Mouse (Mus musculus): ENCODE measurements around the gene Supt3. TPM values are rescaled to one million over a fixed set of nuclear protein-coding genes. Genes with fewer than 3 reads are reported as not detected.

Gene Supt3
- polyA plus RNA-seq, 1 experiment = 8.9 TPM

DNA sequence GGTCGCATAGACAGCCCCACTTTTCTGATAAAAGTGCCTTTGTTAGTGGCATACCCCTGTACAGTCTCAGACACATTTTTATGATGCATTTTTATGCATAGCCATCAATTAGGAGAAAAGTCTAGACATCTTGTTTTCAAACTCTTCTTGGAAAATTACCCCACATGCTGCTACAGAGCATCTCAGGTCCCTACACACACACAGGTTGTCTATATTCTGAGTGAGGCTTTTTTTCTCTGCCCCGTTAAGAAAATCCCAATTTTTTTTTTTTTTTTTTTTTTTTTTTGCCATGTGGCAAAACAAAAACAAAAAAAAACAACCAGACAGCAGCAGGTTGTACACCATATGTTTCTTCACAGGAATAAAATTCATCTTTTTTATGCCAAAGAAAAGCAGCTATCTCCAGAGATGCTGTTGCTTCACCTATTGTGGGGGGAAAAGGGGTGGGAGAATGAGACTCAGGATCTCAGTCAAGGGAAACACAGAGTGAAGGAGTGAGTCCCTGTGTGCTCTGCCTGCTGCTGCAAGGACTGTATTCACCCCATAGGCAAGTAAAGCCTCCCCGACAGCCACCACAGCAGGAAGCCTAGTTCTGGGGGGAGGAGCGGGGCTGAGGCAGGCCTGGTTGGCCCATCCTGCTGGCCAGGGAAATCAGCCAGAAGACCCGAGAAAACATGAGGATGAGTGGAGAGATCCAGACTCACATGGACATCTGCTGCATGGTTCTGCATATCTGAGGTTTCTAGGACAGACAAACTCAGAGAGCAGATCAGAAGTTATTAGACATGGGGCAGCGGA is 281.8 kb downstream of the Supt3 start:
- TF ChIP-seq CTCF (IDR thresholded peaks at IDR 0.05; ENCODE audit: borderline replicate concordance, extremely low read depth, insufficient read depth, insufficient read length) (no peak), POLR2A (IDR thresholded peaks at IDR 0.05; ENCODE audit: borderline replicate concordance, extremely low read depth, insufficient read depth, insufficient read length, poor library complexity, severe bottlenecking) (no peak)
- DNase-seq (ENCODE audit: low read depth) = peak; percentile 33

DNA sequence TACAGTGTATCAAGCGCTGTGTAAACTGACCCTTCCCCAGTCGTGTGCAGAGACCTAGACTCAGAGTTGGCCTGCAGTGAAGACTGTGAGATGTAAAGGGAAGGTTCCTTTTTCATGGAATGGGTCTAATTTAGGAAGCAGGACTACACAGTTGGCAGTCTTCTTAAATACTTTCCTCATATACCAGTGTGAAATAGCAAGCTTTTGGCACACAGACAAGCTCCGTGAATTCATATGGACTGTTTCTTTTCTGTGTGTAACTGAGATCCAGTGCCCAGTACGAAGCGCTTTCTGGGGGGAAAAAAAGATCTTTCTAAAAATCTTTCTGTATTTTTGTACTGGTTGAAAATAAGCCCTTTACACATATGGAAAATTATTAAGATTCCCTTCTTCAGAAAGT is 286.8 kb downstream of the Supt3 start:
- peak; percentile 34 for DNase-seq (ENCODE audit: low read depth)
- TF ChIP-seq CTCF (IDR thresholded peaks at IDR 0.05; ENCODE audit: borderline replicate concordance, extremely low read depth, insufficient read depth, insufficient read length) = no peak
- no peak for TF ChIP-seq POLR2A (IDR thresholded peaks at IDR 0.05; ENCODE audit: borderline replicate concordance, extremely low read depth, insufficient read depth, insufficient read length, poor library complexity, severe bottlenecking)

DNA sequence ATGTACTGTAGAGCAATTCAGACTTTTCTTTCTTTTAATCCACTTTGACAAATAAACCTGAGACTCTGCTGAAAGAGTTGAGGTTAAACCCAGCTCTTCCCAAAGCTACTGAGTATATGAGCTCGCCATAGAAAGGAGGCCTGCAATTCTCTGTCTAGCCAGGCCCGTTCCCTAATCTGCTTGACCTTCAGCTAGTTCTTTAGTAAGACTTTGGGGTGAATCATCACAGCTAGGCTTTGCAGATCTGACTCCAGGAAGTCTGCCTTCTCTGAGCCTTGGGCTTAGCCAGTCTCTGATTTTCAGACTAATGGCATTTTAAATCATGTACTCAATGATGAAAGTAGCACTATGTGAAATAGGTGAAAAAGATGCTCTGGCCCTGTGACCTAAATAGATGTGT is 288.5 kb downstream of the Supt3 start:
- TF ChIP-seq POLR2A (IDR thresholded peaks at IDR 0.05; ENCODE audit: borderline replicate concordance, extremely low read depth, insufficient read depth, insufficient read length, poor library complexity, severe bottlenecking) (no peak), CTCF (IDR thresholded peaks at IDR 0.05; ENCODE audit: borderline replicate concordance, extremely low read depth, insufficient read depth, insufficient read length) (no peak)
- DNase-seq (ENCODE audit: low read depth) = no peak

DNA sequence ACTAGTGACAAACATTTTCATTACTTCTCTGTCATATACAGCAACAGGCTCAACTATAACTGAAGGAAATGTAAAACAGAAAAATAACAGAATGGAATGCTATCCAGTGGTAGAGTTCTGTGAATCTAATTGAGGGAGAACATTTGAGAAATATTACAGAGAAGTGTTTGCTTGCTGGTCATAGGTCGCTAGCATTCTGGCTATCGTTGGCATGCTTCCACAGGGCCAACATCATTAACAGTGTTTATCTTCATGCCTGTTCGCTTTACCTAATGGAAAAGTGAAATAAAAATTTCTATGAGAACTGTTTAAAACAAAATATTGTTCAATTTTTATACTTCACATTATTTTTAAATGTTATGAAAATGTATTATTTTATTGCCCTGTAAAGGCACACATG is 290.5 kb downstream of the Supt3 start:
- DNase-seq (ENCODE audit: low read depth) = no peak
- TF ChIP-seq CTCF (IDR thresholded peaks at IDR 0.05; ENCODE audit: borderline replicate concordance, extremely low read depth, insufficient read depth, insufficient read length) (no peak), POLR2A (IDR thresholded peaks at IDR 0.05; ENCODE audit: borderline replicate concordance, extremely low read depth, insufficient read depth, insufficient read length, poor library complexity, severe bottlenecking) (no peak)

DNA sequence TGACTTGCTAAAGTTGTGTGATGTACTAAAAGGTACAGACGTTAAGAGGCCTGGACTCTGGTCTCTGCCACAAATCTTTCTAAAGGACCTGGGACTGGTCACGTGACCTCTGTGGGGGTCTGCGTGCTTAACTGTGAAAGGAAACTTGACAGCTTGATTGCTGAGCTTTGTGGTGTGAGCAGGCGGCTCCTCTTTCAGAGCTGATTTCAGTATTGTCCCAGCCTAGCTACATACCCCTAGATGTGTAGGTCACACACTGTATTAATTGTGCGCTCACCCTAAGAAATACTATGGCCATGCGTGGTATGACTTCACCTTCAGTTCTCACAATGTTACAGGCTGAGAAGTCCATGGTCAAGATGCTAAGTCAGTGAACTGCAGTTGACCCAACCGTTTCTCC is 291.4 kb downstream of the Supt3 start:
- no peak for TF ChIP-seq POLR2A (IDR thresholded peaks at IDR 0.05; ENCODE audit: borderline replicate concordance, extremely low read depth, insufficient read depth, insufficient read length, poor library complexity, severe bottlenecking)
- no peak for TF ChIP-seq CTCF (IDR thresholded peaks at IDR 0.05; ENCODE audit: borderline replicate concordance, extremely low read depth, insufficient read depth, insufficient read length)
- peak; percentile 40 for DNase-seq (ENCODE audit: low read depth)

DNA sequence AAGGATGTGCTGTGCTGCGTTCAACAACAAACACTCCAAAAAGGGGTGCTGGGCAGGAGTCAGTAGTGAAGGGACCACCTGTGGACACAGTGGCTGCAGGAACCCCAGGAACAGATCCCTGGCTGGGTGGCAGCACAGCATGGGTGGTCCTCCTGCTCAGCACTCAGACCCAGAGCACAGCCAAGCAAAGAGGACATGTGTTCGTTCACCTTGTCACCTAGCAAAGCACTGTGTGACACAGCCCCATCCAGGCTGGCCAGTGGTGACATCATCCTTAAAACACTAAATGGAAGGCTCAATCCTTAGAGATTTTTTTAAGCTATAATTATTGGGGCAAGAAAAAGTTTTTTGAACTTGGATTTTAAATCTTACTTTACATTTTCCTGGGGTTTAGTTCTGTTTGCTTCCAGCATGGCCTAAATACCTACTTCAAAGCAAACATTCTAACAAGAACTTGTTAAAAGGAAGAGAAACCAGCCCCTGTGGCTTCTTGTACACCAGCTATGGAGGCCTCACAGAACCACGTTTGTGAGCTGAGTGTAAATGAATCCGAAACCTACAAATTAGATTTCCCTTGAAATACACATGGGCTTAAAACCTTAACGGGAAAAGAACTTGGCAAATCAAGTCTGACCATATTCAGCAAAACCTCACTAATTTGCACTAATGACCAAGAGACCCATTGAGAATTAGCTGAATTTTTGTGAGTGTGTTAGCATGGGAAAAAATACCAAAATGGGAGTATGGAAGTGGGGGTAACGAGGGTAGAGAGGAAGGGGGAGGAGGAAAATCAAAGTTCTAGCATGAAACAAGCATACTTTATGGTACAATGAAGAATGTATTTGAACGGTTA is 295.8 kb downstream of the Supt3 start:
- TF ChIP-seq CTCF (IDR thresholded peaks at IDR 0.05; ENCODE audit: borderline replicate concordance, extremely low read depth, insufficient read depth, insufficient read length) = no peak
- TF ChIP-seq POLR2A (IDR thresholded peaks at IDR 0.05; ENCODE audit: borderline replicate concordance, extremely low read depth, insufficient read depth, insufficient read length, poor library complexity, severe bottlenecking) = no peak
- DNase-seq (ENCODE audit: low read depth) = peak; percentile 54

DNA sequence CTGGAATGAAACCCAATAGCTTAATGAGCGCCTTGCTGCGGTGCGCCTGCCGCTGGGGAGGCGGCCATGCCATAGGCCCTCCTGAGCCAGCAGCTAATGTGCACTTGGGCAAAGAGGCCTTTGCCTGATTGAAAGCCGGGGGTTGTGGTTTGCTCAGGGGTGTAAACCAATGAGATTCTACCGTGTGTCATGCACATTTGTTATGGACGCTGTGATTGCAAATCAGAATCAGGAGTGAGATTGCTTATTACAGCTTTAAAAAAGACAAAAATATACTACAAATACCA is 296.3 kb downstream of the Supt3 start:
- TF ChIP-seq POLR2A (IDR thresholded peaks at IDR 0.05; ENCODE audit: borderline replicate concordance, extremely low read depth, insufficient read depth, insufficient read length, poor library complexity, severe bottlenecking) = no peak
- TF ChIP-seq CTCF (IDR thresholded peaks at IDR 0.05; ENCODE audit: borderline replicate concordance, extremely low read depth, insufficient read depth, insufficient read length) = no peak
- DNase-seq (ENCODE audit: low read depth) = no peak

DNA sequence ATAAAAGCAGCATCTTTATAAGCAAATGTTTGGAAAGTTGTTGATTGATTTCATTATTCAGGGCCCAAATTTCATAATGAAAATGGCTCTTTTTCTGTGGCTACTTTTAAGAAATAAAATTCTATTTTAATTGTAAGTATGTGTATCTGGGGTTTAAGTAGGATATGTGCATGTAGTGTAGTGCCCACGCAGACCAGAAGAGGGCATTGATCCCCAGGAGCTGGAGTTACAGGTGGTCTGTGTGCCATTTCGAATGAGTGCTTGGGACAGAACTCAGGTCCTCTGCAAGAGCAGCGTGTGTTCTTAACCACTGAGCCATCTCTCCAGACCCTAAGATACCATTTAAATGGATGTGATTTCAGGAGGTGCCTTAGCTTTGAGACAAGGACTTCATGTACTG is 296.8 kb downstream of the Supt3 start:
- peak; percentile 22; the same call in 1 of the 2 replicates for TF ChIP-seq CTCF (IDR thresholded peaks at IDR 0.05; ENCODE audit: borderline replicate concordance, extremely low read depth, insufficient read depth, insufficient read length)
- no peak for TF ChIP-seq POLR2A (IDR thresholded peaks at IDR 0.05; ENCODE audit: borderline replicate concordance, extremely low read depth, insufficient read depth, insufficient read length, poor library complexity, severe bottlenecking)

DNA sequence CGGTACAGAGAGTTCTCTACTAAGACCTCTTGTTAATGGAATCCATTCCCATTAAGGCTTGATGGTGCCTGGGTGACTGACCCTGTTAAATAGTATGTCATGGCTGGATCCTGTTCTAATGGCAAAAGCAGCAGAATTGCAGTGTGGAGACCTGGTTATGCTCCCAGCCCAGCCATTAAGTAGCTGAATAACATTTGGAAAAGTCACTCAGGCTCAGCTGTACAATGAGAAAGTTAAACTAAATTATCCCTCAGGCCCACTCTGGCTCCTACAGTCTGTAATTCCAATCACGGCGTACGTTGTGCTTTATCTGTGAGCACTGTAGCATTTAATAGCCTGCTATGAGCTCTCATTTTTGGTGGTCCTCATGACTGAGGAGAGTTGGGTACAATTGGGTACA is 300.0 kb downstream of the Supt3 start:
- TF ChIP-seq CTCF (IDR thresholded peaks at IDR 0.05; ENCODE audit: borderline replicate concordance, extremely low read depth, insufficient read depth, insufficient read length) (no peak), POLR2A (IDR thresholded peaks at IDR 0.05; ENCODE audit: borderline replicate concordance, extremely low read depth, insufficient read depth, insufficient read length, poor library complexity, severe bottlenecking) (no peak)
- DNase-seq (ENCODE audit: low read depth) = no peak

More for the DNA sequence above, 296.8 kb downstream of the Supt3 start:
- DNase-seq (ENCODE audit: low read depth) = no peak

DNA sequence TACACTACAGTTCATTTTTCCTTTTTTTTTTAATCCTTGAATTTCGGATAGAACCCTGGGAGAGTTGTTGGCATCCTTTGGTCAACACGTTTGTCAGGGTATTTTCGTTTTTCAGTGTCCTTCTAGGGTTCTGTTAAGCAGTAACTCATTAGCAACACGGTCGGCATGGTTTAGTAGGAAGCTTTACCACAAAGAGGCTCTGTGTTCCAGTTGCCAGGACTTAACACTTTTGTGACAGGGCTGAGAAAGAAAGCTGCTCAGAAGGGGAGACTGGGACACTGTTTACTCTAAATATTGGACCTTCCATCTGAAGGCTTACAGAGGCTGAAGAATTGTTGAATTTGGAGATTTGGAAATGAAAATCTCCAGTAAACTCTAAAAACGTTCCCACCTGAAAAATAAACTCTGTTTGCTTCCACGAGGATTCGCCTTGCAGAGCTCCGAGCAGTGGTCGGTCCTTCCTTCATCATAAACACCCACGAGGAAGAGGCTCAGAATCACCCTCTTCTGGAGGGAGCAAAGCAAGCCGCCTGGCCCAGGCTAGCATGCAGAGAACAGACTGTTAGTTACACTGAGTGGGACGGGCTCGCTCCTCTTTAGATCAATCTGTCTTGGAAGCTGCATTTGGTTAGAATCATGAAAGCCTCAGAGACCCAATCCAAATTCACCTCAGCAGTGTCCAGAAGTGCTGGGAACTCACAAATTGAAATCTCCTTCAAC is 301.1 kb downstream of the Supt3 start:
- DNase-seq (ENCODE audit: low read depth) = peak; percentile 65
- no peak for TF ChIP-seq CTCF (IDR thresholded peaks at IDR 0.05; ENCODE audit: borderline replicate concordance, extremely low read depth, insufficient read depth, insufficient read length)
- TF ChIP-seq POLR2A (IDR thresholded peaks at IDR 0.05; ENCODE audit: borderline replicate concordance, extremely low read depth, insufficient read depth, insufficient read length, poor library complexity, severe bottlenecking) = no peak

DNA sequence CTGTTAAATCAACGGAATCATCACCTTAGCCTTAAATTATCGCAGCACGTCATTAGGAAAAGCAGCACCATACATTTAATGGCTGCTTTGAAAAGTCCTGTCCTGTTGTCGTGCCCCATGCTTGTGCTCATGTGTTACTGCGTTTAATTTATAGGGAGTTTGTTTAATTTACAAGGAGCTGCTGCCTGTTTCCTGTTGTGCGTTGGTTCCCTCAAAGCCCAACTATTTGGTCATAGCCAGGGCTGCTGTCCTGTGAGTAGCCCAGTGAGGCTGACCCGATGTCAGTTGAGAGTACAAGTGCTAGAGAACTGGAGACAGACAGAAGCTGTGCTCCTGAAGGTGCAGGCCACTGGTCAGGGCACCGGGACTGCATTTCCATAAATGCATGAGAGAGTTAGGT is 304.6 kb downstream of the Supt3 start:
- DNase-seq (ENCODE audit: low read depth) = no peak
- TF ChIP-seq CTCF (IDR thresholded peaks at IDR 0.05; ENCODE audit: borderline replicate concordance, extremely low read depth, insufficient read depth, insufficient read length) (no peak), POLR2A (IDR thresholded peaks at IDR 0.05; ENCODE audit: borderline replicate concordance, extremely low read depth, insufficient read depth, insufficient read length, poor library complexity, severe bottlenecking) (no peak)
